Mouse (Mus musculus): ENCODE measurements around the gene Dcx.

DNA sequence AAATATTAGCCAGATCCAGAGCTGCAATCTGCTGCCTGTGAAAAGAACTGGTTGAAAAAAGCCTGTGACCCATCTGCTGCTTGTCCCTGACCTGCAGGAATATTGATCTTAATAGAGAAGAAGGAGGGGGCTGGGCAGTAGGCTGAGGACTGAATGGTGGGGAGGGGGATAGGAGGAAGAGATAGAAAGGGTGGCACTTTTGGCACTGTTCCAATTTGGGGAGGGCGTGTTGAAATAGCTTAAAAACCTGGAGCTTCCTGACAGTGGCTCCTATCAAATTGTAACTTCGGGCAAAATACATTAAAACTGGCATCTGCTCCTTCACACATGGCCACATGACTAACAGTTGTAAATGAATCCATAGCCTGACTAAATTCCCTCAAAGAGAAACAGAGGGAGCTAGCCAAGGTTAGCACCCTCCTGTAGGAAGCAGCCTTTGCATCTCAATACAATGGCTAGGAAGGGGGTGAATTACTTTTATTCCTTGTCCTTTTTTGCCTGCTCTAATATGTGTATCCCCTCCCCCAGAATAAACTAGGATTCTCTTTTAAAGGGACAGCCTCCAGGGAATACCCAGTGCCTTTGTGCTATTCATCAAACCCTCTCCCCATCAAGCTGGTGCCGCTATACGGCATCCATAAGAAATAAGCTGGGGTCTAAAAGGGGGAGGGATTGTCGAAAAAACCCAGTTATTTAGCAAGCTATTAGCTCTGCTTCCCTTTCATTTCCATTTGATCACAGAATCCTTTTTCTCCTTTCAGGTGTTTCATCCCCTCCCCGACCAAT lies 1.5 kb downstream of the Dcx start:
- TF ChIP-seq CTCF (IDR thresholded peaks at IDR 0.05; ENCODE audit: insufficient read depth, low read length) (no peak), POLR2A (IDR thresholded peaks at IDR 0.05; ENCODE audit: borderline replicate concordance, extremely low read depth, low read depth, low read length) (no peak)

Measured in lung, adult 2 months (tissue).